Mouse (Mus musculus) activated CD4-positive, CD25-positive, alpha-beta regulatory T cell (primary cell): ENCODE measurements around the gene Kcnab1. TPM values are rescaled to one million over a fixed set of nuclear protein-coding genes. Genes with fewer than 3 reads are reported as not detected.

Source experiments
- polyA plus RNA-seq, 2 experiments: library from polyadenylated mRNA; unstranded; fragments of 100-300 nt; shearing (Covaris generic); gene quantifications; one replicate each; pipeline ENCODE4 v1.2.1; 2017

Gene Kcnab1
- under 1 TPM; 0.12 to 0.47 TPM for polyA plus RNA-seq

DNA sequence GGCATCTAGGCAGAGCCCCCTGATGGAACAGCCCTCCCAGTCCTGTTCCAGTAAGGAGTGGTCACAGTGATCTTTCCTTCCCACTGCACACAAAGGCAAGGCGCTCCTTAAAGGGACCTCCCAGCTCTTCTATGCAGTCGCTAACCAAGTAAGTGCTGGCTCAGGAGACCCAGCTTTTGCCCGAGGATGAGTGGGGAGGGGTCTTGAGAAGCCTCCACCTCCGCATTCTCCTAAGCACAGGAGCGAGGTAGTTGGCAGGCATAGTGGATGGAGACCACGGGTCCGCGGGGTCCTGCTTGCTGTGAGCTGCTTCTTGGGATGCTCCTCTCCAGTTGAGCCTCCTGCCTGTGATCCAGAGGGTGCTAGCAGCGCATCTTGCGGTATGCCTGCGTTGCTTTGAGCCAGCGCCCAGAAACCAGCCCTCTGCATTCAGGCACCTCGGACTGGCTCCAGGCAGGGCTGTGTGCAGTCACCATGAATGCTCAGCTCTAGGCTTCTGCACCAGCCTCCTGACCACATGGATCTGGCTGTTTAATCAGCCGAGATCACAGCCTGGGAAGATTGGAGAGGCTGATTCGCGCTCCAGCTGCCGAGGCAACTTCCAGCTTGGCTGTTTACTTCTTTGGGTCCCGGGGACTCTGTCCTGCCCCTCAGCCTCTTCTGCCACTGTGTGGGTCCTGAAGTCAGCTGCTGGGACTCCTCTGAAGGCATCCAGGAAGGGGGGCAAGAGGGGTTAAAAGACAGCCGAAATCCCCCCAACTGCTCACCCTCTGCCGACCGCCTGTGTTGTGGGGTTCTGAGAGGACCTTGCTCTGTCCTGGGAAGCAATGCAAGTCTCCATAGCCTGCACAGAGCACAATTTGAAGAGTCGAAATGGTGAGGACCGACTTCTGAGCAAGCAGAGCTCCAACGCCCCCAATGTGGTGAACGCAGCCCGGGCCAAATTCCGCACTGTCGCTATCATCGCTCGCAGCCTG lies at the start of gene Kcnab1:
Kcnab1 (plus strand) TSS at position 440 of the 977 bp plus-strand sequence.

DNA sequence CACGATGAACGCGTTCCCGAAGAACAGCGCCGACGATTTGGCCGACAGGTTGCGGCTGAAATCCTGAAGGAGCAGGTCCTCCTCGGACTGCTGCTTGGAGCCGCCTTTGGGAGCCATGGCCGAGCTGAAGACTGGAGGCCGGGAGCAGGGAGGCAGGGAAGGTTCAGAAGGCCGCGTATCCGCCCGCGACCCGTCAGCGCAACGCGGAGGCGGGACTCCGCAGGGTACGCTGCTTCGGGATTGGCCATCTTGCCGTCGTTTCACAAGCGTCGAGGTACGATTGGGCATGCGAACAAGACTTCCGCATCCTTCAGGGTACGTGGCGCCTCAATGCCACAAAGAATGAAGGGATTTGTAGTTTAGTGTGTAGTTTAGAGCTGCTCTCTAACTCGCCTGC lies 283.2 kb downstream of the Kcnab1 start, which contains the start of gene Ssr3:
Ssr3 (minus strand) TSS at position 203 of the 397 bp plus-strand sequence.

